Mouse (Mus musculus) B cell, adult 62 days (primary cell): Measurements from ENCODE around the gene Vwce. TPM values are rescaled to one million over a fixed set of nuclear protein-coding genes. Genes with fewer than 3 reads are reported as not detected.

Experiments
- total RNA-seq: library from RNA; stranded (reverse); gene quantifications from 4 replicates; pipeline ENCODE4 v1.2.4, GENCODE M21; 2023

Gene Vwce
- 0.36 to 1.3 TPM (median 0.75 TPM) in 3 of 4 replicates, not detected in the other for total RNA-seq

GRCm38 (mm10) chr19:10634106-10634871 lies at the start of gene Vwce:
Vwce (plus strand) TSS chr19:10634213.

GRCm38 (mm10) chr19:10605293-10605900 lies 28.6 kb upstream of the Vwce start, which contains the start of the genes Ddb1 and Tkfc:
Ddb1 (plus strand) TSS chr19:10605327.
Tkfc (minus strand) TSS chr19:10605654.

GRCm38 (mm10) chr19:10677915-10678771 lies 44.1 kb downstream of the Vwce start, which contains the start of gene Pga5:
Pga5 (minus strand) TSS chr19:10678071.

GRCm38 (mm10) chr19:10688537-10689352 lies 54.7 kb downstream of the Vwce start, which contains the start of gene Vps37c:
Vps37c (plus strand) TSS chr19:10688735.

Other genes with a start within 250 kb of the Vwce start
- not detected in 4 replicates for gene Syt7, start 245.1 kb upstream of the Vwce start, total RNA-seq
- 1.5 to 3.5 TPM (median 1.8 TPM) in 4 replicates for gene Lrrc10b, start 176.7 kb upstream of the Vwce start, total RNA-seq
- 5.1 to 6.7 TPM (median 5.9 TPM) in 4 replicates for gene Ppp1r32, start 151.3 kb upstream of the Vwce start, total RNA-seq
- 172 to 176 TPM (median 175 TPM) in 4 replicates for gene Cpsf7, start 108.9 kb upstream of the Vwce start, total RNA-seq
- 55.9 to 71.1 TPM (median 63.4 TPM) in 4 replicates for gene Sdhaf2, start 108.1 kb upstream of the Vwce start, total RNA-seq
- gene Tmem216, start 78.0 kb upstream of the Vwce start, total RNA-seq, result 7.9 to 13.0 TPM (median 9.0 TPM) in 4 replicates
- gene Cyb561a3, start 57.0 kb upstream of the Vwce start, total RNA-seq, result 188 to 204 TPM (median 196 TPM) in 4 replicates
- gene Tmem138, start 56.9 kb upstream of the Vwce start, total RNA-seq, result 6.6 to 10.6 TPM (median 8.2 TPM) in 4 replicates
- gene Ddb1, start 28.9 kb upstream of the Vwce start, total RNA-seq, result 162 to 176 TPM (median 168 TPM) in 4 replicates
- gene Tkfc, start 28.6 kb upstream of the Vwce start, total RNA-seq, result 3.2 to 6.2 TPM (median 4.1 TPM) in 4 replicates
- gene Pga5, start 43.9 kb downstream of the Vwce start, total RNA-seq, result not detected in 4 replicates
- 19.0 to 23.7 TPM (median 23.0 TPM) in 4 replicates for gene Vps37c, start 54.5 kb downstream of the Vwce start, total RNA-seq
- gene Cd5, start 104.8 kb downstream of the Vwce start, total RNA-seq, result 1.2 to 3.2 TPM (median 1.6 TPM) in 4 replicates
- 0.24 to 0.73 TPM in 2 of 4 replicates, not detected in the others for gene Cd6, start 195.8 kb downstream of the Vwce start, total RNA-seq
- gene Slc15a3, start 205.5 kb downstream of the Vwce start, total RNA-seq, result 30.3 to 56.1 TPM (median 39.7 TPM) in 4 replicates
- gene Tmem132a, start 235.7 kb downstream of the Vwce start, total RNA-seq, result 0.28 to 2.0 TPM (median 0.51 TPM) in 4 replicates
- gene Tmem109, start 247.8 kb downstream of the Vwce start, total RNA-seq, result 24.4 to 29.2 TPM (median 25.2 TPM) in 4 replicates